Mouse (Mus musculus): Measurements from ENCODE around the gene Bcl2l12. TPM values are rescaled to one million over a fixed set of nuclear protein-coding genes. Genes with fewer than 3 reads are reported as not detected.
A peak's percentile ranks its signal among the peaks of the same experiment; 100 is the strongest.
"Not testable (repeated sequence)": the region's sequence is repeated elsewhere in the genome, so short reads cannot be mapped to it uniquely, and the experiment has no call there.

The Bcl2l12 gene
- polyA plus RNA-seq, 1 experiment from 2014 or later: 43.6 TPM

DNA sequence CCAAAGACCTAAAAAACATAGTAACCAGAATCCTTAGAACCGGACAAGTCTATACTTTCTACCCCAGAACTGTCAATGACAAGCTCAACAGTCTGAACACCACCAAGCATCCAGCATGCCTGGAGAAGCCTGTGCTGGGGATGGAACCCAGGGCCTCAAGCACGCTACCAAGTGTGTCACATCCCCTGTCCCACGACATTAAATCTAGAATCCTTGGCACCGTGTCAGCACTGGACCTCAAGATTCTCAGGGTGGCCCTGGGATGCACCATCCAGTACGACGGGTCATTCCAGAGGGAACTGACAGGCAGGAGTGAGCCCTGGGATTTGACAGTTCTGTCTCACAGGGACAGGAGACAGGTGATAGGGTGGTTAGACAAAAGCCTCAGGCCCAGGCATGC lies 31.5 kb upstream of the Bcl2l12 start:
- no peak overlapping the region for H3K27ac ChIP-seq
- no peaks in the 10 kb centered on the region for H3K4me1 ChIP-seq (replicated peaks)
- no peak overlapping the region for H3K4me2 ChIP-seq (replicated peaks)
- H3K36me3 ChIP-seq: peaks cover 58% of the 10 kb centered on the region
- 93% methylated on average over 6 of the region's 6 CpGs for WGBS
- no peaks in the 10 kb centered on the region for H3K27me3 ChIP-seq (replicated peaks)
- no peak overlapping the region for H3K4me3 ChIP-seq (replicated peaks)
- H3K9ac ChIP-seq: no peak overlapping the region
- no peaks in the 10 kb centered on the region for H3K9me3 ChIP-seq
- ATAC-seq: no peak

DNA sequence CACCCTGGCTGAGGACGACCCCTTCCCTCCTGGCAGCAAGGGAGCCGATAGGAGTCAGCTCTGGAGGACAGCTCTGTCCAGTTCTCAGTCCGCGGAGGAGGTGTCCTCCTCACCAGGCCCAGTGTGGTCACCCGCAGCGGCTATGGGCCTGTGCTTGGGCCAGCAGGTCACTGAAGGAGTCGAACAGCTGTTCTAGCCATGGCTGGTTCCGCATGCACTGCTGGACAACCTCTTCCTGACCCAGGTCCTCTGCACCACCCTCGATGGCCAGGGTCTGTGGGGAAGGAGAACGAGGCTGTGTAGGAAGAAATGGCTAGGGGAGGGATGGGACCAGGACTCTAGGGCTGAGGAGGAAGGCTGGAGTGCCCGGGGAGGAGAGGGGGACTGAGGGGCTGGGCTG lies 29.8 kb upstream of the Bcl2l12 start:
- ATAC-seq: no peak
- Histone ChIP-seq H3K9me3 (no peaks in the 10 kb centered on the region), H3K27ac (no peak overlapping the region), H3K9ac (no peak overlapping the region), H3K4me2 (replicated peaks) (no peak overlapping the region), H3K4me3 (replicated peaks) (no peak overlapping the region), H3K27me3 (replicated peaks) (no peaks in the 10 kb centered on the region), H3K36me3 (peaks cover 41% of the 10 kb centered on the region), H3K4me1 (replicated peaks) (0 out of 2 replicates have a peak, but pooled peaks cover 2% of the 10 kb centered on the region)
- WGBS: 90% methylated on average over 11 of the region's 11 CpGs

DNA sequence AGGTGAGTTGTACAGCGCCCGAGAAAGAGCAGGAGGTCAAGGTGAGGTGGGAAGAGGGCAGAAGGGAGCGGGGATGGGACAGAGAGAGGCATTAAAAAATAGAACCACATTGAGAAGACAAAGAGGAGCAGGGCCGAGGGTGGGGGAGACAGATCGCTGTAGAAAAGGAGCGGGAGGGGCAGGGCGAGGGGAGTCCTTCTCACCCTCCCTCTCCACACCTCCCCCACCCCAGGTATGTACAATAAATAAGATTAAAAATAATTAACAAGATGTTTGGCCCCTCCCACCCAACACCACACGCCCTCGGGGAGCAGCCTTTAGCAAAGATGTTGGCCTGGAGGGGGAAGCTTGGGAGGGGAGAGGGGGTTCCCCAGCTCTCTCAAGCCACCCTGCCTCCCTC lies 29.2 kb upstream of the Bcl2l12 start:
- H3K9ac ChIP-seq: no peak overlapping the region
- H3K27me3 ChIP-seq (replicated peaks): no peaks in the 10 kb centered on the region
- H3K4me1 ChIP-seq (replicated peaks): 0 out of 2 replicates have a peak, but pooled peaks cover 2% of the 10 kb centered on the region
- H3K9me3 ChIP-seq: no peaks in the 10 kb centered on the region
- no peak overlapping the region for H3K27ac ChIP-seq
- peaks cover 37% of the 10 kb centered on the region for H3K36me3 ChIP-seq
- no peak overlapping the region for H3K4me2 ChIP-seq (replicated peaks)
- 78% methylated on average over 9 of the region's 9 CpGs for WGBS
- H3K4me3 ChIP-seq (replicated peaks): no peak overlapping the region
- ATAC-seq: no peak

DNA sequence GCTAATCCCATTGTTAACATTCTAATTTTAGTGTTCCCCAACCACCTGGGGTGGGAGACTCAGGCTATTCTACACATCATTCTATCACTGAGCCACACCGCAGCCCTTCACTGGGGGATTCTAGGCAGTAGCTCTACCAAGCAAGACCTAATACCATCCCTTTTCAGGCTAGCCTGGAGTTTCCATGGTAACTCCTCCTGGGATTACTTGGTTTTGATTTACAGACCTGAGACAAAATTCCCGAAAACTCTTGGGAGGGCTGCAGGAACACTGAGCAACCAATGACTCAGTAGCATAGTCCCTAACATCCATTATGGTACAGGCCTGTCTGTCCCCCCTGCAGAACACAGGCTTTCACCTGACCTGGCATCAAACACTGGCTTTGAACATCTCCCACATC lies 27.7 kb upstream of the Bcl2l12 start:
- H3K9me3 ChIP-seq: no peaks in the 10 kb centered on the region
- H3K27me3 ChIP-seq (replicated peaks): no peaks in the 10 kb centered on the region
- H3K9ac ChIP-seq: no peak overlapping the region
- no peak overlapping the region for H3K4me3 ChIP-seq (replicated peaks)
- peaks cover 31% of the 10 kb centered on the region for H3K36me3 ChIP-seq
- H3K4me2 ChIP-seq (replicated peaks): no peak overlapping the region
- WGBS: 71% methylated on average over 2 of the region's 2 CpGs
- no peak for ATAC-seq
- no peak overlapping the region for H3K27ac ChIP-seq
- 0 out of 2 replicates have a peak, but pooled peaks cover 2% of the 10 kb centered on the region for H3K4me1 ChIP-seq (replicated peaks)

DNA sequence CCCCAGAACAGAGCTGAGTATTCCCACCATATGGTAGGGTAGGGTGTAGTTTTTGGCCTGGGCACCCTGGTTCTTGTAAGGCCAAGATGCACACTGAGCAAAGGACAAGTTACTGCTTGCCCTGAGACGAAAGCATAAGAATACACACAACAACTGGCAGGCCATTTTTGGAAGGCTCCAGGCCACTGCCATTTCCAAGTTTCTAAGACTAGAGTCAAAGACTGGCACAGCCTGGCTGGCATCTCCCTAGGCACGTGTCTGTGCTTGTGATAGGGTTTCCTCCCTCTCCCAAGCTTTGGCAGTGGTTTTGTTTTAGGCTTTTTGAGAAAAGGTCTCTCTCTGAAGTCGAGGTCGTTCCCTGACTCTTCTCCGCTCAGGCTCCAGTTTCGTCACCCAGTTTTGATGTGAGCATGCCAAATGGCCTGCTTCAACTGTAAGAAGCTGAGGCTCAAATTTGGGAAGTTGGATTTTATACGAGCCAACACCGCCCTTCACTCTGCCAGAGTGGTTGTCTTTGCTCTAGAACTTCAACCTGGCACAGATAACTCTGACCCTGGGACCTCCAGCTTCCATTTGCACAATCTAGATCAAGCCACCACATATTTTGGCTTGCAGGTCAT lies 27.2 kb upstream of the Bcl2l12 start:
- H3K27ac ChIP-seq: no peak overlapping the region
- 74% methylated on average over 8 of the region's 8 CpGs for WGBS

DNA sequence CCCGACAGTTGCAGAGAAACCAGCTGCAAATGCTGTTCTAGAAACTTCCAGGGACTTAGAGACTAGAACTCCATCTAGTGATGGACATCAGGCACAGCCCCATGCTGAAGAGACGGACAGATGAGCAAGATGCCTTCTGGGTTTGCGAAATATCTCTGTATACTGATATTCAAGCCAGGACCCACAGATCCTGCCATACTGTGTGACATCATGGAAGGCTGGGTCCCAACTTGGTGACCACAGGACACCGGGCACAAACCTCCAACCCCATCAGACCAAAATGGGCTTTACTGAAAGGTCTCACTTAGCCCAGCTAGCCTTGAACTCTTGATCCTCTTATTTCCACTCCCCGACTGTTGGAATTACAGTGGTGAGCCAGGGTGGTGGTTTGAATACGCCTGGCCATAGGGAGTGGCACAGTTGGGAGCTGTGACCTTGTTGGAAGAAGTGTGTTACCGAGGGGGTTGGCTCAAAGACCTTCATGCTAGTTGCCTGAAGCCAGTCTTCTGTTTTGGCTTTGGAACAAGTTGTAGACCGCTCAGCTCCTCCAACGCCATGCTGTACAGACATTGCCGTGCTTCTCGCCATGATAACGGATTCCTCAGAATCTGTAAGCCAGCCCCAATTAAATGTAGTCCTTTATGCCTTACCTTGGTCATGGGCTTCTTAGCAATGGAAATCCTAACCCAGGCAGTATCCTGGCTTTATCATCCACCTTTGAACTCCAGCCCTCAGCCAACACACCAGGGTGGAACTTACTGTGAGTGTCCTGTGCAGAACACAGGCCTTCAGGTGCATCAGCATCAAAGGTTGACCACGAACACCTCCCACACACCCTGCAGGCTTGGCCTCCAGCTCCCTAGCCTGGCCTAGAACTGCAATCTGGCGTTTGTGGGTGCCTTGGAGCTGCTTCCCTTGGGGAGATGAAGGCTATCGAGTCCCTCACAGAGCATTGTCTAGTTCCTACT lies 26.1 kb upstream of the Bcl2l12 start:
- Histone ChIP-seq H3K27ac (no peak overlapping the region), H3K9ac (0 out of 2 replicates have a peak overlapping the region, but pooled peaks have one; percentile 8)
- WGBS: 85% methylated on average over 15 of the region's 15 CpGs

More for the DNA sequence above, 27.2 kb upstream of the Bcl2l12 start:
- H3K36me3 ChIP-seq: peaks cover 26% of the 10 kb centered on the region
- 0 out of 2 replicates have a peak, but pooled peaks cover 2% of the 10 kb centered on the region for H3K4me1 ChIP-seq (replicated peaks)
- ATAC-seq: no peak
- H3K4me2 ChIP-seq (replicated peaks): no peak overlapping the region
- no peak overlapping the region for H3K9ac ChIP-seq
- no peaks in the 10 kb centered on the region for H3K27me3 ChIP-seq (replicated peaks)
- H3K9me3 ChIP-seq: no peaks in the 10 kb centered on the region
- no peak overlapping the region for H3K4me3 ChIP-seq (replicated peaks)

DNA sequence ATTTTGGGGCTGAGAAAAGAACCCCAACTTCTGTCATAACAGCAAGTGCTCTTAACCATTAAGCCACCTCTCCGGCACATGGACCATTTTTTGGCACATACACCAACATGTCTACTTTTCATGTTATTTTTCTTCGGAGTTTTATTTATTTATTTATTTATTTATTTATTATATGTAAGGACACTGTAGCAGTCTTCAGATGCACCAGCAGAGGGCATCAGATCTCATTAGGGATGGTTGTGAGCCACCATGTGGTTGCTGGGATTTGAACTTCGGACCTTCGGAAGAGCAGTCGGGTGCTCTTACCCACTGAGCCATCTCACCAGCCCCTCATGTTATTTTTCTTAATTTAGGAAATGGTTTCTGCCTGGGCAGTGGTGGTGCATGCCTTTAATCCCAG lies 25.2 kb upstream of the Bcl2l12 start:
- not testable (repeated sequence) for H3K4me3 ChIP-seq (replicated peaks); H3K27ac ChIP-seq; ATAC-seq; H3K4me1 ChIP-seq (replicated peaks); H3K9ac ChIP-seq; H3K9me3 ChIP-seq; H3K4me2 ChIP-seq (replicated peaks); H3K27me3 ChIP-seq (replicated peaks)
- WGBS: 80% methylated on average over 5 of the region's 5 CpGs
- H3K36me3 ChIP-seq: peaks cover 11% of the 10 kb centered on the region; the same call in 1 of the 2 replicates

More for the DNA sequence above, 26.1 kb upstream of the Bcl2l12 start:
- ATAC-seq: no peak
- Histone ChIP-seq H3K9me3 (no peaks in the 10 kb centered on the region), H3K27me3 (replicated peaks) (no peaks in the 10 kb centered on the region), H3K36me3 (peaks cover 16% of the 10 kb centered on the region; the same call in 1 of the 2 replicates), H3K4me3 (replicated peaks) (no peak overlapping the region), H3K4me2 (replicated peaks) (no peak overlapping the region), H3K4me1 (replicated peaks) (peaks cover 4% of the 10 kb centered on the region; the same call in 1 of the 2 replicates)

DNA sequence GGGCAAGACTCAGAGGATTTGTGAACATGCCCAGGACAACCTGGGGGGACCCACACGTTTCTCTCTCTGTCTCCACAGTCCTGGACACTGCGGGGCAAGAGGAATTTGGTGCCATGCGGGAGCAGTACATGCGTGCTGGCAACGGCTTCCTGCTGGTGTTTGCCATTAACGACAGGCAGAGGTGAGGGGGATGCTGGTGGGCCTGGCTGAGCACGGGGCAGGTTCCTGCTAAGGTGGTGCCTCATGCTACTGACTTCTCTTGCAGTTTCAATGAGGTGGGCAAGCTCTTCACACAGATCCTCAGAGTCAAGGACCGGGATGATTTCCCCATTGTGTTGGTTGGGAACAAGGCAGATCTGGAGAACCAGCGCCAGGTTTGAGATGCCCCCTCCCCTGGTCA lies 21.7 kb upstream of the Bcl2l12 start:
- Histone ChIP-seq H3K27ac (no peak overlapping the region), H3K27me3 (replicated peaks) (no peaks in the 10 kb centered on the region), H3K36me3 (no peaks in the 10 kb centered on the region), H3K9me3 (no peaks in the 10 kb centered on the region), H3K4me1 (replicated peaks) (peaks cover 15% of the 10 kb centered on the region), H3K9ac (no peak overlapping the region), H3K4me2 (replicated peaks) (no peak overlapping the region), H3K4me3 (replicated peaks) (no peak overlapping the region)
- whole genome bisulfite sequencing: 72% methylated on average over 9 of the region's 9 CpGs
- ATAC-seq: no peak

DNA sequence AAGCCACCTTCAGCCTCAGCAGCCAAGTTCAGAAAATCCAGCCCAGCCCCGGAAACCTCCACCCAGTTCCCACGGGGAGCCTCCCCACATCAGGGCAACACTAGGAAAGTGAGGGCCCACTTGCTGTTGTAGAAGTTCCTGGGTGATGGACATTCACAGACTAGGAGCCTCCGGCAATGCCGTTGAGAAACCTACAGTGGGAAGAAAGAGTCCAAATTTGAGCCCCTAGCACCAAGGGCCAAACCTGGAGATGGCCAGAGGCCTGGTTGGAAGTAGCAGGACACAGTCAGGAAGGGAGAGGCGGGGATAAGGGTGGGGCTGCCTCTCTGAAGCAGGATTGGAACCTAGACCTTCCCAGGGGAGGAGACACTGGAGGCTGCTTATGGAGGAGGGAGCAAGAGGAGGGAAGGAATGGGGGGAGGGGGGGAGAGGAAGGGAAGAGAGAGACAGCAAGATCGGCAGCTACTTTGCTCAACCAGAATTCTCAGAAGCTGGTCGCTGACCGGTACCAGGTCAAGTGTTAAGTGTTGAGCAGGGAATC lies 20.6 kb upstream of the Bcl2l12 start:
- no peaks in the 10 kb centered on the region for H3K9me3 ChIP-seq
- ATAC-seq: no peak
- H3K4me2 ChIP-seq (replicated peaks): peak overlapping the region; percentile 79
- peak overlapping the region; percentile 83 for H3K4me3 ChIP-seq (replicated peaks)
- H3K4me1 ChIP-seq (replicated peaks): peaks cover 18% of the 10 kb centered on the region
- 28% methylated on average over 8 of the region's 8 CpGs for WGBS
- peak overlapping the region; percentile 33; the same call in 1 of the 2 replicates for H3K9ac ChIP-seq
- H3K36me3 ChIP-seq: no peaks in the 10 kb centered on the region
- H3K27me3 ChIP-seq (replicated peaks): no peaks in the 10 kb centered on the region
- H3K27ac ChIP-seq: peak overlapping the region; percentile 99

DNA sequence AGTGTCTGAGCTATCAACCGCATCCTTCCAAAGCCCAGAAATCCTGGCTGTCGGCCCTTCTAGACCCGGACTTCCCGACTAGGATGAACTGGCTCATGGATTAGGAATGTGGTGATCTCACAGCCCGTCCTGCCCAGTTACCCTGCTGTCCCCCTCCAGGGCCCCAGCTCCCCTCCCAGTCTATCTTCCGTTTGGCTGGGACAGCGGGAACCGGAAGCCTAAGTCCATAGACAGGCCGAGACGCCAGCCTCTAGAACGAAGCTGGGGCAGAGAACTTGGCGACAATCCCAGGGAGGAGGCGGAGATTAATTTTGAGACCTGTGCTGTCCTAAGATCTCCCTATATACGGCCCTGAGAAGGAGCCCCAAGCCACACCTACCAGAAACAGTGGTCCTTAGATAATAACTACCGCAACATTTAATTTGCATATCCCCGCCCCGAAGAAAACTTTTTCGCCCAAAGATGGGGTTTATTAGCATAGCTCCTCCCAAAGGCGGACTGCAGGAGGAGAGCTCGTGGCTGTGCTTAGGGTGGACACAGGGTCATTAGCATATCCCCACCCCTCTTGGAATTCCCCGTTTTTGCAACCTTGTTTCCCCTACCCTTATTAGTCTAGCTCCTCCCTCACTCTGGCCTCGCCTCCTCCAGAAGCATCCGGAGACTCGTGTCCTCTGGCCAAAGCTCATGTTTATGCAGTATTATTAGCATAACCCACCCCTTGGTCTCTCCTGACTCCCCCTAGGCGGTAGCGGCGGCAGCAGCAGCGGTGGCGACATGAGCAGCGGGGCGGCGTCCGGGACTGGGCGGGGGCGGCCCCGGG lies 18.9 kb upstream of the Bcl2l12 start, which contains the start of gene Rras:
Gene Rras, plus strand, starts transcription at position 720 of the 820 bp plus-strand sequence.
- WGBS: under 1% methylated on average over 36 of the region's 36 CpGs
- peak within 1 kb of the TSS; percentile 99 for H3K27ac ChIP-seq
- H3K9ac ChIP-seq: peak within 1 kb of the TSS; percentile 67
- H3K36me3 ChIP-seq: peaks cover 8% of the 10 kb centered on the region
- peak within 1 kb of the TSS; percentile 79 for H3K4me2 ChIP-seq (replicated peaks)
- ATAC-seq: peak; percentile 93
- peaks cover 23% of the 10 kb centered on the region for H3K4me1 ChIP-seq (replicated peaks)
- no peaks in the 10 kb centered on the region for H3K9me3 ChIP-seq
- peak within 1 kb of the TSS; percentile 83 for H3K4me3 ChIP-seq (replicated peaks)
- H3K27me3 ChIP-seq (replicated peaks): no peaks in the 10 kb centered on the region

DNA sequence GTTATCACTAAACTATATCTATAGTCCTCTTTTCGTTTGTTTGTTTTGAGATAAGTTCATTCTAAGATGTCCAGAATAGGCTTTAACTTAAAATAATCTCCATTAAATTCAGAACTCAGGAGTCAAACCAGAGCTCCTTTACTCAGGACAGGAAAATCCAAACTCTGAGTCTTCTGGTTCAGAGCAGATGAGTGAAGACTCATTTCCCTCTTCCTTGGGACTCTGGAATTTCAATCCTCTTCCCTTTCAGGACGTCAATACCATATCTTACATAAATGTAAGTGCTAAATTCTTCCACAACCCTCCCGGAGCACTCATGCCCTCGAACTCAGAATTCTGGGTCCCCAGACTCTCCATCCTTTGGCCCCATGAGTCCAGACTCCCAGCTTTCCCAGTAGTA lies 18.2 kb upstream of the Bcl2l12 start:
- 3% methylated on average over 4 of the region's 4 CpGs for WGBS
- peaks cover 15% of the 10 kb centered on the region for H3K36me3 ChIP-seq
- peak overlapping the region; percentile 79 for H3K4me2 ChIP-seq (replicated peaks)
- no peaks in the 10 kb centered on the region for H3K27me3 ChIP-seq (replicated peaks)
- peaks cover 23% of the 10 kb centered on the region for H3K4me1 ChIP-seq (replicated peaks)
- peak overlapping the region; percentile 83 for H3K4me3 ChIP-seq (replicated peaks)
- peak overlapping the region; percentile 99 for H3K27ac ChIP-seq
- peak overlapping the region; percentile 56 for H3K9ac ChIP-seq
- H3K9me3 ChIP-seq: no peaks in the 10 kb centered on the region
- ATAC-seq: no peak

Data from intestine, embryonic 15.5 days (tissue).